Mouse (Mus musculus): ENCODE data around the gene Zfpm1. TPM values are rescaled to one million over a fixed set of nuclear protein-coding genes. Genes with fewer than 3 reads are reported as not detected.
A peak's percentile ranks its signal among the peaks of the same experiment; 100 is the strongest.

The Zfpm1 gene
- polyA plus RNA-seq, 1 experiment from 2014 or later = 3.1 TPM

DNA sequence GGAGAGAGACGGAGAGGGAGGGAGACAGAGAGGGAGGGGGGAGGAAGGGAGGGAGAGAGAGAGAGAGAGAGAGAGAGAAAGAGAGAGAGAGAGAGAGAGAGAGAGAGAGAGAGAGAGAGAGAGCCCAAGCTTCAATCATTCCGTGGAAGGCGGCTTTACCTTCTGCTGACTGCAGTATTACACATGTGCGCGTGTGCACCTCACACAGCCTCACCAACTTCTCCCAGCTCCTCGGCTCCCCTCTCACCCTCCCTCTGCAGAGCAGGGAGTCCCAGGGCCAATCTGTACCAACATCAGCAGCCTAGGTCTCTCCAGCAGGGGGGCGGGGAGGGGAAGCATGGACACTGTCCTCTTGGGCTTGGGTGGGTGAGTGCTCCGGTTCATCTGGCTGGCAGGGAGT lies 81.0 kb downstream of the Zfpm1 start:
- no peak for ATAC-seq (replicated peaks; ENCODE audit: extremely low read depth, insufficient read depth, low FRiP score)
- H3K9me3 ChIP-seq (replicated peaks; ENCODE audit: control insufficient read depth, low read length) = no peaks in the 10 kb centered on the region
- H3K4me3 ChIP-seq (ENCODE audit: low read length) = no peak overlapping the region
- H3K27me3 ChIP-seq (ENCODE audit: control insufficient read depth, insufficient read depth, low read length) = no peaks in the 10 kb centered on the region
- no peaks in the 10 kb centered on the region for H3K36me3 ChIP-seq (ENCODE audit: control insufficient read depth, insufficient read depth)
- H3K27ac ChIP-seq (ENCODE audit: low read length) = no peak overlapping the region
- no peak overlapping the region for H3K9ac ChIP-seq (ENCODE audit: low read length)
- 28% methylated on average over 8 of the region's 8 CpGs for WGBS
- H3K4me2 ChIP-seq (ENCODE audit: low read depth, low read length) = no peak overlapping the region
- no peaks in the 10 kb centered on the region for H3K4me1 ChIP-seq (ENCODE audit: control insufficient read depth, insufficient read depth, low read length)

DNA sequence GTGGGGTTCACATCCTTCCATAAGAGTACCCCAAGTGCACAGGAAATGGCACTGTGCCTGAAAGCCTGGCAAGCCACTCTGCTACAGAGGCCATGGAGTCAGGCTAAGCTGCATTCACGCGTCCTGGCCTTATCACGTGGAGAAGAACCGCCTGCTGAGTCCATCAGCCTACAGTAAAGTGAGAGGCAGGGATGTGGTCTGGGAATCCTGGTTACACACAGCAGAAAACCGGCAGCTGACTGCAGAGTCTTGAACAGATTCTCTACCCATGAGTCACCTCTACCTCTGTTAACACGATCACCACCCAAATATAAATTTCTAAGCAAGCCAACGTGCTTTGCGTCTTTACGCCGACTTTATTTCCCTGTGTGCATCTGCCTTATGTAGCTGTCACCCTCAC lies 86.6 kb downstream of the Zfpm1 start:
- no peak overlapping the region for H3K27ac ChIP-seq (ENCODE audit: low read length)
- WGBS = 47% methylated on average over 10 of the region's 10 CpGs
- H3K36me3 ChIP-seq (ENCODE audit: control insufficient read depth, insufficient read depth) = no peaks in the 10 kb centered on the region
- H3K9me3 ChIP-seq (replicated peaks; ENCODE audit: control insufficient read depth, low read length) = no peaks in the 10 kb centered on the region
- H3K4me3 ChIP-seq (ENCODE audit: low read length) = no peak overlapping the region
- no peaks in the 10 kb centered on the region for H3K27me3 ChIP-seq (ENCODE audit: control insufficient read depth, insufficient read depth, low read length)
- H3K9ac ChIP-seq (ENCODE audit: low read length) = no peak overlapping the region
- ATAC-seq (replicated peaks; ENCODE audit: extremely low read depth, insufficient read depth, low FRiP score) = no peak
- no peak overlapping the region for H3K4me2 ChIP-seq (ENCODE audit: low read depth, low read length)
- H3K4me1 ChIP-seq (ENCODE audit: control insufficient read depth, insufficient read depth, low read length) = peaks cover 5% of the 10 kb centered on the region; the same call in 1 of the 2 replicates

GRCm38 (mm10) chr8:122369665-122370064 lies 87.7 kb downstream of the Zfpm1 start:
- Histone ChIP-seq H3K9me3 (replicated peaks; ENCODE audit: control insufficient read depth, low read length) (no peaks in the 10 kb centered on the region), H3K4me3 (ENCODE audit: low read length) (no peak overlapping the region), H3K4me1 (ENCODE audit: control insufficient read depth, insufficient read depth, low read length) (peaks cover 5% of the 10 kb centered on the region; the same call in 1 of the 2 replicates), H3K27me3 (ENCODE audit: control insufficient read depth, insufficient read depth, low read length) (no peaks in the 10 kb centered on the region), H3K27ac (ENCODE audit: low read length) (no peak overlapping the region), H3K4me2 (ENCODE audit: low read depth, low read length) (no peak overlapping the region), H3K9ac (ENCODE audit: low read length) (0 out of 2 replicates have a peak overlapping the region, but pooled peaks have one; percentile 4), H3K36me3 (ENCODE audit: control insufficient read depth, insufficient read depth) (no peaks in the 10 kb centered on the region)
- ATAC-seq (replicated peaks; ENCODE audit: extremely low read depth, insufficient read depth, low FRiP score) = peak; percentile 72
- 14% methylated on average over 9 of the region's 9 CpGs for WGBS

DNA sequence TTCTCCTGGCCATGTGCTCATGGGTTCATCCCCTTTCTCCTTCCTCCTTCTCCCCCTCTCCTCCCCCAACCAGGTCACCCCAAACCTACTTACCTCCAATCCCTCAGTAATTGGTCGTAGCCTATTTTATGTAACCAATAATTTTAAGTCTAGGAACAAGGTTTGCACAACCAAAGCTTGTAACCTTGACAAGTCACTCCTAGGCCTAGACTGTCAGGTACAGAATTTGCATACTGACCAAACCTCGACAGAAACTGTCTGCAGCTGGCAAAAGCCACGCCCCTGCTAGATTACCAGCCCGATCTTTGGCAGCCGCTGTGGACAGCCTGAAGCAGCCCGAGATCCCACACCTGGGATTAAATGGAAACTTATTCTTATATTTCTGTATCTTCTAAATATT lies 89.8 kb downstream of the Zfpm1 start:
- 61% methylated on average over 6 of the region's 6 CpGs for WGBS
- no peak overlapping the region for H3K4me3 ChIP-seq (ENCODE audit: low read length)
- H3K4me2 ChIP-seq (ENCODE audit: low read depth, low read length) = no peak overlapping the region
- no peak for ATAC-seq (replicated peaks; ENCODE audit: extremely low read depth, insufficient read depth, low FRiP score)
- no peaks in the 10 kb centered on the region for H3K9me3 ChIP-seq (replicated peaks; ENCODE audit: control insufficient read depth, low read length)
- H3K27me3 ChIP-seq (ENCODE audit: control insufficient read depth, insufficient read depth, low read length) = no peaks in the 10 kb centered on the region
- no peak overlapping the region for H3K9ac ChIP-seq (ENCODE audit: low read length)
- peaks cover 10% of the 10 kb centered on the region; the same call in 1 of the 2 replicates for H3K4me1 ChIP-seq (ENCODE audit: control insufficient read depth, insufficient read depth, low read length)
- no peak overlapping the region for H3K27ac ChIP-seq (ENCODE audit: low read length)
- H3K36me3 ChIP-seq (ENCODE audit: control insufficient read depth, insufficient read depth) = no peaks in the 10 kb centered on the region

- Histone ChIP-seq H3K27ac (ENCODE audit: low read length) (no peak overlapping the region), H3K36me3 (ENCODE audit: control insufficient read depth, insufficient read depth) (peaks cover 12% of the 10 kb centered on the region), H3K4me2 (ENCODE audit: low read depth, low read length) (peak overlapping the region; percentile 69; the same call in 1 of the 2 replicates), H3K4me3 (ENCODE audit: low read length) (no peak overlapping the region), H3K9ac (ENCODE audit: low read length) (no peak overlapping the region), H3K4me1 (ENCODE audit: control insufficient read depth, insufficient read depth, low read length) (peaks cover 17% of the 10 kb centered on the region), H3K27me3 (ENCODE audit: control insufficient read depth, insufficient read depth, low read length) (no peaks in the 10 kb centered on the region), H3K9me3 (replicated peaks; ENCODE audit: control insufficient read depth, low read length) (no peaks in the 10 kb centered on the region)
- ATAC-seq (replicated peaks; ENCODE audit: extremely low read depth, insufficient read depth, low FRiP score) = no peak
- 92% methylated on average over 7 of the region's 7 CpGs for WGBS
Observed at GRCm38 (mm10) chr8:122375320-122375719, 93.4 kb downstream of the Zfpm1 start.

GRCm38 (mm10) chr8:122375751-122376364 lies 93.9 kb downstream of the Zfpm1 start:
- H3K9ac ChIP-seq (ENCODE audit: low read length) = peak overlapping the region; percentile 65
- H3K36me3 ChIP-seq (ENCODE audit: control insufficient read depth, insufficient read depth) = peaks cover 14% of the 10 kb centered on the region
- H3K4me3 ChIP-seq (ENCODE audit: low read length) = peak overlapping the region; percentile 73
- 20% methylated on average over 13 of the region's 13 CpGs for WGBS
- H3K27me3 ChIP-seq (ENCODE audit: control insufficient read depth, insufficient read depth, low read length) = no peaks in the 10 kb centered on the region
- H3K4me1 ChIP-seq (ENCODE audit: control insufficient read depth, insufficient read depth, low read length) = peaks cover 17% of the 10 kb centered on the region
- 0 out of 2 replicates have a peak, but pooled peaks have one; percentile 0 for ATAC-seq (replicated peaks; ENCODE audit: extremely low read depth, insufficient read depth, low FRiP score)
- peak overlapping the region; percentile 64 for H3K27ac ChIP-seq (ENCODE audit: low read length)
- peak overlapping the region; percentile 69 for H3K4me2 ChIP-seq (ENCODE audit: low read depth, low read length)
- H3K9me3 ChIP-seq (replicated peaks; ENCODE audit: control insufficient read depth, low read length) = no peaks in the 10 kb centered on the region

GRCm38 (mm10) chr8:122376365-122377231 lies 94.7 kb downstream of the Zfpm1 start, which contains the start of gene Zc3h18:
Gene Zc3h18 (plus strand): TSS chr8:122376609.
- peak within 1 kb of the TSS; percentile 91 for H3K27ac ChIP-seq (ENCODE audit: low read length)

DNA sequence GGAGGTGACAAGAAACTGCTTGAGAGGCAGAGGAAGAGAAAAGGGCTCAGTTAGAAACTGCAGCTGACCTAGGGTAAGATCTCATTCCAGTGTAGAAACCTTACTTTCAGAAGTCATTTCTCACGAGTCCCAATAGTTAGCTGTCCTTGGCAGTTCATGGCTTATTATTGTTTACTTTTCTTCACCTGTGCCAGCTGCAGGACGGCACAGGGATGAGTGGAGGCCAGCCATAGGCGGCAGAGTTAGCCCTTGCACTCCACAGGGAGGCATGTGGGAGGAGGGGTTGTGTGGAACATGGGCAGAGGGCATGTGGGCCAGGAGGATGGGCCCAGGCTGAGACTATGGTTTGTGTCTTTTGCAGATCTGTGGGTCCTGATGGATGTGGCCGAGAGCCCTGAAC lies 101.1 kb downstream of the Zfpm1 start:
- no peak overlapping the region for H3K4me3 ChIP-seq (ENCODE audit: low read length)
- no peak for ATAC-seq (replicated peaks; ENCODE audit: extremely low read depth, insufficient read depth, low FRiP score)
- 81% methylated on average over 4 of the region's 4 CpGs for WGBS

More at GRCm38 (mm10) chr8:122376365-122377231, 94.7 kb downstream of the Zfpm1 start, which contains the start of gene Zc3h18:
- Histone ChIP-seq H3K4me1 (ENCODE audit: control insufficient read depth, insufficient read depth, low read length) (peaks cover 17% of the 10 kb centered on the region), H3K27me3 (ENCODE audit: control insufficient read depth, insufficient read depth, low read length) (no peaks in the 10 kb centered on the region), H3K9ac (ENCODE audit: low read length) (peak within 1 kb of the TSS; percentile 85), H3K4me2 (ENCODE audit: low read depth, low read length) (peak within 1 kb of the TSS; percentile 93), H3K4me3 (ENCODE audit: low read length) (peak within 1 kb of the TSS; percentile 73), H3K36me3 (ENCODE audit: control insufficient read depth, insufficient read depth) (peaks cover 14% of the 10 kb centered on the region), H3K9me3 (replicated peaks; ENCODE audit: control insufficient read depth, low read length) (no peaks in the 10 kb centered on the region)
- peak; percentile 98 for ATAC-seq (replicated peaks; ENCODE audit: extremely low read depth, insufficient read depth, low FRiP score)
- under 1% methylated on average over 106 of the region's 107 CpGs for WGBS

More for the DNA sequence above, 101.1 kb downstream of the Zfpm1 start:
- no peak overlapping the region for H3K4me2 ChIP-seq (ENCODE audit: low read depth, low read length)
- H3K4me1 ChIP-seq (ENCODE audit: control insufficient read depth, insufficient read depth, low read length) = peaks cover 4% of the 10 kb centered on the region
- no peak overlapping the region for H3K27ac ChIP-seq (ENCODE audit: low read length)
- H3K27me3 ChIP-seq (ENCODE audit: control insufficient read depth, insufficient read depth, low read length) = no peaks in the 10 kb centered on the region
- H3K9ac ChIP-seq (ENCODE audit: low read length) = no peak overlapping the region
- H3K36me3 ChIP-seq (ENCODE audit: control insufficient read depth, insufficient read depth) = peaks cover 47% of the 10 kb centered on the region
- H3K9me3 ChIP-seq (replicated peaks; ENCODE audit: control insufficient read depth, low read length) = no peaks in the 10 kb centered on the region
